Mouse (Mus musculus) liver, embryonic 14.5 days (tissue): ENCODE data around the gene Lysmd2.

Experiments used
- CTCF ChIP-seq: IDR thresholded peaks from 2 replicates; pipeline ENCODE4 v1.5.1; 2016; ENCODE audit warnings: antibody characterized with exemption, low read depth, control low read depth
- EP300 ChIP-seq: IDR thresholded peaks from 2 replicates; pipeline ENCODE4 v1.6.1; 2016; ENCODE audit warnings: antibody characterized with exemption, low read depth

DNA sequence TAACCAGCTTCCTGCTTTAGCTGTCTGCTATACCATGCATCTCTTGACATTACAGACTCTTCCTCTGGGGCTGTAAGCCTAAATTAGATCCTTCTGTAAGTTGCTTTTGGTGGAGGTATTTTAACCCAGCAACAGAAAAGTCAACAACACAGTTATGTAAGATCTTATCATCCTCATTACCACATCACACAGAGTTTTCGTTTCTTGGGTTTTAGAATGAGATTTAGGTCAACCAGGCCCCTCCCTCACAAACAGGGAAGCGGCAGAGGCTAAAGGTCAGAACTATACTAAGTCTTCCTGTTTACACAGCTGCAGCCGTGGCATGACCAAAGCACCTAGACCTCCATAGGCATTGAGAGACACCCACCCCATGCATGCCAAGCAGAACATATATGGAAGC lies 19.9 kb downstream of the Lysmd2 start:
- TF ChIP-seq CTCF, result no peak
- TF ChIP-seq EP300, result no peak
